Mouse (Mus musculus): ENCODE results near the gene Tmed3. TPM values are rescaled to one million over a fixed set of nuclear protein-coding genes. Genes with fewer than 3 reads are reported as not detected.

Tmed3 gene
- 38.9 and 50.1 TPM in 2 replicates for polyA plus RNA-seq (2016; fragmentation: Nextera tagmentation; extraction: Ambion mirVana)

DNA sequence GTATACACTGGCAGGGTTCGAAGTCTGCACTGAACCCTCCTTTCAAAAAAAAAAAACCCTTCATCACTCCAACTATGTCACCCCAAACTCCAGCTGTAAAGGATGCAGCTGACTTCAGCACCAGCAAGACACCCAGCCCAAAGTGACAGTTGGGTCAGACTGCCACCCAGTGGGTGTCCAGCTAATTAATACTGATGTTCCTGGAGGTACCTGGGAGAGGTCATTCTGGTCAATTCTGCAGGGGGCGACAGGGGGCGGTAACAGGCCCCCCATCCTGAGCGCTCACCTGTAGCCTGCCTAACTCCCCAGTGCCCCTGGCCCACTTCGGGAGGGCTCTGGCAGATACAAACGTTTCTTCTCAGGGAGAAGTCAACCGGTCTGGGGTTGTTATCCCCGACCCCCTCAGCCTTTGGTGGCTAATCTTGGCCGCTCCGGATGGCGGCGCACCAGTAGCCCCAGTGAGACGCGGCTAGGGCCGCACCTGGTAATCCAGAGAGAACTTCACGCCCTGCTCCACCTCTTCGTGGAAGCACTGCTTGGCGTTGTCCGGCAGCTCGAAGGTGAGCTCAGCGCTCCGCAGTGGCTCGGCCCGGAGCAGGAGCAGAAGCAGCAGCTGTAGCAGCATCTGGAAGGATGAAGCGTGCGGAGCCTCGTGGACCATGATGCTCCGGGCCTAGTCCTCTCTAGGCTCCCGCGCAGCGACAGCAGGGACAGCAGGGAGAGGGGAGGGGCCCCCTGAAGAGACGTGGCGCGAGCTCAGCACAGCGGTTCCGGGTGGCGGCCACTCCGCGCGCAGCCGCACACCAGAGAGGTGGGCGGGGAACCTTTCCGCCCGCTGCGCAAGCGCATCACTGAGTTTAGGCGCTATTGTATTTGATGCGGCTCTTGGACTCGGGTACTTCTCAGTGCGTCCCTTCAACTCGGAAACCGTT is at the start of gene Tmed3:
TSS of gene Tmed3 (minus strand) at position 804 of the 932 bp plus-strand sequence.
- H3K27ac ChIP-seq: peak within 1 kb of the TSS; percentile 94
- peaks cover 13% of the 10 kb centered on the region for H3K4me1 ChIP-seq
- WGBS: 2% methylated on average over 52 of the region's 52 CpGs
- no peaks in the 10 kb centered on the region for H3K27me3 ChIP-seq (ENCODE audit: low read depth, poor library complexity, severe bottlenecking)
- peak; percentile 89 for DNase-seq (ENCODE audit: low spot score)
- H3K4me3 ChIP-seq: peak within 1 kb of the TSS; percentile 72
- H3K36me3 ChIP-seq: peaks cover 18% of the 10 kb centered on the region
- H3K9me3 ChIP-seq (replicated peaks): no peaks in the 10 kb centered on the region

DNA sequence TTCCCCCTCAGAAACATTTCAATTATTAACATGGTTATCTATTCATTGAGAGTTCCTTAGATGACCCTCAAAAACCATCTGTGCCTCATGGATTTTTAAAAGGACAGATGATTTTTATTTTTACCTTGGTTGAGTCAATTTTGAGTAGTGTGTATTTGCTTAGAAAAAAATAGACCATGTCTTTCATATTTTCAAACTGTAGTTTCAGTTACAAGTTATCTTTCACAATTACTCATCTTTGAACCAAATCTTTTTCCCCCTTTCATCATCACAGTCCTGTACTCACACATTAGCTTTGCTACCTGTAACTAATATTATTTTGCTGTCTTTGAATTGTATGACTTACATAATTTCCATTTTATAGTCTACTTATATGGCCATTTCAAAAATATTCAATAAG is 35.2 kb upstream of the Tmed3 start:
- no peaks in the 10 kb centered on the region for H3K9me3 ChIP-seq (replicated peaks)
- H3K36me3 ChIP-seq: no peaks in the 10 kb centered on the region
- H3K27me3 ChIP-seq (ENCODE audit: low read depth, poor library complexity, severe bottlenecking): peaks cover 11% of the 10 kb centered on the region; the same call in 1 of the 2 replicates
- no peak overlapping the region for H3K4me3 ChIP-seq
- H3K27ac ChIP-seq: no peak overlapping the region
- DNase-seq (ENCODE audit: low spot score): no peak
- H3K4me1 ChIP-seq: no peaks in the 10 kb centered on the region

DNA sequence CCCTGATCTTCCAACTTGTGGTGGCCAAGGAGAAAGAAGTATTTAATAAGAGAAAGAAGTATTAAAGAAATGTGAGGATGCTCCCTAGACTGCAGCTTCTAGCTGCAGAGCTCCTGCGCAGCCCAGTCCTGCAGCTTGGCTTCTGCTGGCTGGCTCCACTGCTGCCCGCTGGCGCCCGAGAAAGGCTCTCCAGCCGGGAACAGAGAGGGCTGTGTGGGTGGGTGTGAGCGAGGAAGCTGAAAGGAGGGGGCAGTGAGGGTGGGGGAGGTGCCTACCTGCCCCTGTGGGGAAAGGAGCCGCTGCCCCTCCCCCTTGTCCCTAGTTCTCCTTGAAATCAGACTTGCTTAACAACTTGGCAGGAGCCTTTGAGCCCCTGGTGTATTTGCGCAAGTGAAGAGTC is 33.4 kb upstream of the Tmed3 start, which contains the start of gene Ankrd34c:
TSS of gene Ankrd34c (minus strand) at position 181 of the 400 bp plus-strand sequence.
- Histone ChIP-seq H3K27ac (no peak within 1 kb of the TSS), H3K9me3 (replicated peaks) (no peaks in the 10 kb centered on the region), H3K4me3 (no peak within 1 kb of the TSS), H3K4me1 (no peaks in the 10 kb centered on the region), H3K36me3 (no peaks in the 10 kb centered on the region), H3K27me3 (ENCODE audit: low read depth, poor library complexity, severe bottlenecking) (peaks cover 11% of the 10 kb centered on the region; the same call in 1 of the 2 replicates)
- peak; percentile 30 for DNase-seq (ENCODE audit: low spot score)
- WGBS: 4% methylated on average over 8 of the region's 8 CpGs

DNA sequence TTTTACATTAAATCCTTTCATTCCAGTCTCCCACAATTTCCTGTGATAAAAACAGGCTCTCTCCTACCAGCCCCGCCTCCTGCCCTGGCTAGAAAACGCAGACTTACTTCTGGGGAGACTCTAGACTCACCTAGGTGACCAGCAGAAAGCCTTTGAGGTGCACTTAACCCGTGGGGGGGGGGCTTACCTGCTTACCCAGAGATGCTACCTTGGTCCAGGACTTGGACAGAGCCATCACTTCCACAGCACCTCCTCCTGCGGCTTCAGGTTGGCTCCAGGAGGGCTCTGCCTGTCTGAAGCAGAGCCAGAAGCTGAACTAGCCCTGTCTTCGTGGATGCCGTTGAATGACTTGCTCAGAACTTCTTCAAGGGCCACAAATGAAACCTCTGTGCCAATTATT is 33.0 kb upstream of the Tmed3 start:
- 8% methylated on average over 6 of the region's 6 CpGs for WGBS
- Histone ChIP-seq H3K4me1 (no peaks in the 10 kb centered on the region), H3K9me3 (replicated peaks) (no peaks in the 10 kb centered on the region), H3K4me3 (no peak overlapping the region), H3K27ac (no peak overlapping the region), H3K27me3 (ENCODE audit: low read depth, poor library complexity, severe bottlenecking) (peaks cover 11% of the 10 kb centered on the region; the same call in 1 of the 2 replicates), H3K36me3 (no peaks in the 10 kb centered on the region)
- no peak for DNase-seq (ENCODE audit: low spot score)

DNA sequence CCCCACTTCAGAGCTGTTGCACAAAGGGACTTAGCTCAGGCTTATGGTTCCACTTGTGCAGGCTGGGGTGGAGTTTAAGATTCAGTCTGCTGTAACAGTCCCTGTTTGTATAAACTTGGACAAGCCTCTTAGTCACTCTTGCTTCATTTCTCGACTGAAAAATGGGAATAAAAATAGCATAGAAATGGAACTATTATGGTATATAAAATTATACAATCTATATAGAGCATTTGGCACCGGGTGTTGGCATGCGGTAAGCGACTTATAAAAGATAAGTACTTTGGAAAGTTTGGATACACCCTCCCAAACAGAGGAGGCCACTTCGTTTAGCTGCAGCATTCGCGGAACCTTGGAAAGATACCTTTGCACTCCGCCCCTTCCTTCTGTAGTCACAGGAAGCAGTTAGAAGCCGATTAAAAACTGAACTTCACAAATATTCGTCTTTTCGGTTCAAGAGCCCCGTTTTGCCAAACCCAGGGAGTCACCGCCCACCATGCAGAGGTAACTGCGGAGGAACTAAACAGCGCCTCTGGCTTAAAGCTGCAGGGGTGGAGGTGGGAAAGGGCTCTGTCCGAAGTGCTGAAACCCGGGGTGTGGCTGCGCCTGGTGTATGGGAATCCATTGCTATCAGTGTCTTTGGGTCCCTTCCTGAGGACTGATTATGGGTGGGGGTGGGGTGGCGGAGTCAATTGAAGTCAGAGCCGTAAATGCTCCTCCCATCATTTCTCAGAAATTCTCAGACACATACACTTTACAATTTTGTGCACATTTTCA is 32.3 kb upstream of the Tmed3 start:
- H3K36me3 ChIP-seq: no peaks in the 10 kb centered on the region
- no peaks in the 10 kb centered on the region for H3K9me3 ChIP-seq (replicated peaks)
- H3K4me1 ChIP-seq: no peaks in the 10 kb centered on the region
- no peak overlapping the region for H3K4me3 ChIP-seq
- DNase-seq (ENCODE audit: low spot score): peak; percentile 80
- WGBS: 6% methylated on average over 20 of the region's 20 CpGs
- H3K27me3 ChIP-seq (ENCODE audit: low read depth, poor library complexity, severe bottlenecking): peaks cover 11% of the 10 kb centered on the region; the same call in 1 of the 2 replicates
- H3K27ac ChIP-seq: no peak overlapping the region

DNA sequence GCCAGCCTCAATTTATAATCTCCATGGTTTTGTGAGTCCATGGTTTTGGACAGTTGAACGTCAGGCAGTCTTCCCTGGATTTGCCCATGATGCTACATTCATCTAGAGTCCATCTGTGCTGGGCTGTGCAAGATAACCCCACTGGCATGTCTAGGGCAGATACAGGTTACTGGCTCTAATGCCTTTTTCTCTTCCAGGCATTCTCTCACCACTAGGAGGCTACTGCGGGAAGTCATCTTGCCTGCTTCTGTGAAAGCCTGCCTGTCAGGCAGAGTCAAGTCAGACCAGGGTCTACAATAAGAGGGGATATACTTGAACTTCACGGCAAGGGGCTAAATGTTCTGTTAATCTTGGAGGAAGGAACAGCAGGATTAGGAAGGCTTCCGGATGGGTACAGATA is 2.0 kb upstream of the Tmed3 start:
- H3K27me3 ChIP-seq (ENCODE audit: low read depth, poor library complexity, severe bottlenecking): no peaks in the 10 kb centered on the region
- peaks cover 13% of the 10 kb centered on the region for H3K4me1 ChIP-seq
- no peaks in the 10 kb centered on the region for H3K9me3 ChIP-seq (replicated peaks)
- 34% methylated on average over 4 of the region's 4 CpGs for WGBS
- peaks cover under 1% of the 10 kb centered on the region; the same call in 1 of the 2 replicates for H3K36me3 ChIP-seq
- no peak for DNase-seq (ENCODE audit: low spot score)
- no peak overlapping the region for H3K27ac ChIP-seq
- no peak overlapping the region for H3K4me3 ChIP-seq

DNA sequence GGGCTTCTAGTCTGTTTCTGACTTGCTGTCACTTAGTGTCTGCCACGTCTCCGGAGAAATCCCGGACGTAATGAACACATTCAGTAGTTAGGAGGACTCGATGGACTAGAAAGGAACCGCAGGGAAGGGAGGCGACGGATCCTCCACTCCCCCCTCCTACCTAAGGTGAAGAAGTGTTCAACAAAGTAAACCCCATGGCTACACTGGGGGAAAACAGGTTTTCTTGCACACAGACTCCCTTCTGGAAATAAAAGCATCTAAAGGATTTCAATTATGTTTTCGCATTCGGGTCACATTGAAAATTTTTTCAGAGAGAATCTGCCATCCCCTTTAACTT is 297 bp upstream of the Tmed3 start:
- peak overlapping the region; percentile 72 for H3K4me3 ChIP-seq
- WGBS: 12% methylated on average over 10 of the region's 10 CpGs
- peaks cover 13% of the 10 kb centered on the region for H3K4me1 ChIP-seq
- DNase-seq (ENCODE audit: low spot score): no peak
- H3K36me3 ChIP-seq: peaks cover 12% of the 10 kb centered on the region; the same call in 1 of the 2 replicates
- no peaks in the 10 kb centered on the region for H3K9me3 ChIP-seq (replicated peaks)
- peak overlapping the region; percentile 94 for H3K27ac ChIP-seq
- H3K27me3 ChIP-seq (ENCODE audit: low read depth, poor library complexity, severe bottlenecking): no peaks in the 10 kb centered on the region

DNA sequence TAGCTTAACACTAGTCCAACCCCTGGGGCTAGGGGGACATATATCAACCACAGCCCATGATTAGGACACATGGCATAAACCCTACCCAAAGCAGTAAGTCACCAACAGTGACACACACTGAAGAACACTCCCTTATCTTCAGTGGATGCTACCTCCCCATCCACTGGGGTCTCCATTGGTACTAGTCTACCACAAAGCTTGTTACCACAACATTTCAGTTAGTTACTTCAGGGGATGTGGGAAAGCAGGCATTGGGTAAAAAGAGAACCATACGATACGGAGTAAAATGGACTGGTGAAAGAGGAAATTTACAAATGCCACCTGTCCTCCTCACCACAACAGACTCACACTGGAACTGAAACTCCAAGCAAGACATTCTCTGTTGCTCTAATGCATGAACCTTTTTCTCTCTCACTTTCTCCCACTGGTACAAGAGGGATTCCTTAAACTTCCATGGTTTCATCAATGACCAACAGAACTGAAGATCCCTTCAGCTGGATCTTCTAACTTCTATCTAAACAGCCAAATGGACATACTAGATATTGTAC is 3.9 kb downstream of the Tmed3 start:
- Histone ChIP-seq H3K36me3 (peaks cover 33% of the 10 kb centered on the region), H3K9me3 (replicated peaks) (no peaks in the 10 kb centered on the region), H3K27ac (no peak overlapping the region), H3K4me3 (no peak overlapping the region), H3K27me3 (ENCODE audit: low read depth, poor library complexity, severe bottlenecking) (no peaks in the 10 kb centered on the region), H3K4me1 (peaks cover 13% of the 10 kb centered on the region)
- WGBS: 92% methylated on average over 2 of the region's 2 CpGs
- DNase-seq (ENCODE audit: low spot score): no peak

DNA sequence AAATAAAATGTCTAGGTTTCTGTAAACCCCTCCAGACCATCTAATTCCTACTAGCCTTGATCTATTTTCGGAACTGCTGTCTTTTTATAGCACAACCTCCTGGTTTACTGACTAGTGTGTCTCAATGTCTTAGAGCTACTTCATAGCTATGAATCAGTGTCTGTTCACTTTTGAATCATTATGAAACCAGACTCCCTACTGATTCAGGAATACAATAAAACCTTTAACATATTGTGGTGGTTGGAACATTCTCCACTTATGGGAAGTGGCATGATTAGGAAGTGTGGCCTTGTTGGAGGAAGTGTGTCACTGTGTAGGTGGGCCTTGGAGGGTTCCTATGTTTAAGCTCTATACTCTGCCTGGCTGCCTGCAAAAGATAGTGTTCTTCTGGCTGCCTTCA is 9.7 kb downstream of the Tmed3 start:
- no peak for DNase-seq (ENCODE audit: low spot score)
- Histone ChIP-seq H3K27ac (no peak overlapping the region), H3K4me3 (no peak overlapping the region), H3K9me3 (replicated peaks) (no peaks in the 10 kb centered on the region), H3K4me1 (no peaks in the 10 kb centered on the region), H3K27me3 (ENCODE audit: low read depth, poor library complexity, severe bottlenecking) (no peaks in the 10 kb centered on the region), H3K36me3 (peaks cover 21% of the 10 kb centered on the region)
- WGBS: 97% methylated on average over 1 of the region's 1 CpGs

DNA sequence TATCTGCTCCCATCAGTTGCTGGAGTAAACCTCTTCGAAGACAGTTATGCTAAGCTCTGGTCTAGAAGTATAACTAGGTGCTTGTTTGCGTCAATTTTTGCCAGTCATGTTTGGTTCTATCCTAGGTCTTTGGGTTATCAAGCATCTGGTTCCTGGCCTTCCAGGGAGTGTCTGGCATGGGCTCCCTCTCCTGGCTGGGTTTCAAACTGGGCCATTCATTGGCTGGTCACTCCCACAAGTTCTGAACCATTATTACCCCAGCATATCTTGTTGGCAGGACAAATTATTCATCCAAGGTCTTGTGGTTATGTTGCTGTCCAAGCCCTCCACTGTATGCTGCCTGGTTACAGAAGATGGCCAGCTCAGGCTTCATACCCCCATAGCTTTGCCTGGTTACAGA is 11.2 kb downstream of the Tmed3 start:
- H3K4me3 ChIP-seq: no peak overlapping the region
- H3K4me1 ChIP-seq: no peaks in the 10 kb centered on the region
- no peak for DNase-seq (ENCODE audit: low spot score)
- 90% methylated on average over 2 of the region's 2 CpGs for WGBS
- peaks cover 7% of the 10 kb centered on the region for H3K36me3 ChIP-seq
- no peaks in the 10 kb centered on the region for H3K27me3 ChIP-seq (ENCODE audit: low read depth, poor library complexity, severe bottlenecking)
- H3K9me3 ChIP-seq (replicated peaks): no peaks in the 10 kb centered on the region
- no peak overlapping the region for H3K27ac ChIP-seq

DNA sequence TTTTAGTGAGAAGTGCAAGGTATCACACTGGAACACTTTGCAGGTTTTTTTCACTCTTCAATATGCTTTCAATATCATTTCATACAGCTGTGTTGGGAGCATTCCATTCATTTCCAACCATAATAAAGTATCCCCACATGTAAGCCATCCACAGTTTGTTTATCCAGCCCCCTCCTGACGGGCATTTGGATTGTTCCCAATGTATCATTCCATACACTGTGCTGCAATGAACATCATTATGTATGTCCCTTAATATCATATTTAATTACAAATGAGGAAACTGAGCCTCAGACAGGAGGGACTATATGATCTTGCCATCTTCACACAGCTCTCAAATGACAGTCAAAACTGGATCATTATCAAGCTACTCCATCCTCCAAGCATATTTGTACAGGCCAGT is 15.7 kb downstream of the Tmed3 start:
- Histone ChIP-seq H3K9me3 (replicated peaks) (no peaks in the 10 kb centered on the region), H3K4me1 (no peaks in the 10 kb centered on the region), H3K27ac (no peak overlapping the region), H3K36me3 (no peaks in the 10 kb centered on the region), H3K4me3 (no peak overlapping the region), H3K27me3 (ENCODE audit: low read depth, poor library complexity, severe bottlenecking) (no peaks in the 10 kb centered on the region)
- DNase-seq (ENCODE audit: low spot score): no peak
- 69% methylated on average over 1 of the region's 1 CpGs for WGBS

DNA sequence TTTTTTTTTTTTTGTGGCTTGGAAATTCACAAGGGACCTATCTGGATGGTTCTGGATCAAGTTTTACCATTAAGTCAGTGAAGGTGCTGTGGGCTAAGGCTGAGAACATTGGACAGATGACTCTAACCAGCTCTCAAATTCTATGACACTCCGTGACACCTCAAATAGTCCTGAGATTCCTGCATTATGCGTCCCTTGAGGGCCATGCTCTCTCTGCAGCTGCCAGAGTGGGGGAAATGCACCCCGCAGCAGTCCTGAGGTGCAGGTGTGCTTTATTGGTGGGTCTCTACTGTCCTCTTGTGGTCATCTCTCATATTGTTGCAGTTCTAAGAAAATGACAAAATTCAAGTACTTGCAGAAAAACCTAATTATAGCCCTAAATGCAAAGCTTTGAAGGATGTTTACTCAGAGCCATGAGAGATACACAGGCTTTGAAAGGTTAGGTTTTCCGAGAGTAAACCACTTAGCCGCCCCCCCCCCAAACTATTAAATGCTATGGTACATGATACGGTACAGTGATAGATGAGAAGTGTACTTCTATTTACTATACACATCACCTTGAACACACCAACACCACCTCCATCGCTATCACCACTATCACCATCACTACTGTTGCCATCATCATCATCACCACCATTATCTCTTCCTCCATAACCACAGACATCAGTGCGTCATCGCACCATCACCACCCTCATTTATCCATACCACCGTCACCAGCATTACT is 17.2 kb downstream of the Tmed3 start:
- Histone ChIP-seq H3K9me3 (replicated peaks) (no peaks in the 10 kb centered on the region), H3K4me1 (no peaks in the 10 kb centered on the region), H3K27me3 (ENCODE audit: low read depth, poor library complexity, severe bottlenecking) (no peaks in the 10 kb centered on the region), H3K27ac (no peak overlapping the region), H3K36me3 (no peaks in the 10 kb centered on the region), H3K4me3 (no peak overlapping the region)
- no peak for DNase-seq (ENCODE audit: low spot score)
- WGBS: 60% methylated on average over 10 of the region's 10 CpGs
